8 mouse cellular contexts compared by ENCODE assay signal in genomic region chr6:145339956-145340656, GRCm38 (mm10).
DNase-seq lines count a peak whose midpoint lies in the region; ATAC-seq and TF ChIP-seq lines count a peak whose summit lies in the region.

No protein-coding gene starts in this region.

- H3K27me3 ChIP-seq in forebrain, embryonic 14.5 days (replicated peaks; ENCODE audit: control insufficient read depth, insufficient read depth, low read length), result 0 out of 2 replicates have a peak, but pooled peaks cover 5% of the 10 kb centered on the region
- no peaks in the 10 kb centered on the region for H3K27me3 ChIP-seq in lung, embryonic 16.5 days (ENCODE audit: control insufficient read depth, insufficient read depth, low read depth, low read length)

- H3K4me1 ChIP-seq in forebrain, embryonic 14.5 days (ENCODE audit: control insufficient read depth, insufficient read depth, low read length), result 0 out of 2 replicates have a peak, but pooled peaks cover 5% of the 10 kb centered on the region
- peaks cover 12% of the 10 kb centered on the region for H3K4me1 ChIP-seq in lung, embryonic 16.5 days (replicated peaks; ENCODE audit: control insufficient read depth, insufficient read depth, low read length)
- H3K4me1 ChIP-seq in olfactory bulb, adult 2 months (ENCODE audit: control insufficient read depth, insufficient read depth, low read length), result no peaks in the 10 kb centered on the region; the same call in 1 of the 2 replicates

- peak; percentile 92 for DNase-seq in ES-CJ7 (ENCODE audit: low read depth, low spot score)
- peak; percentile 48 for DNase-seq in c-Kit-positive CD71-negative TER-119-negative erythroid progenitor cells, embryonic 14.5 days (ENCODE audit: low read depth)
- peak; percentile 74 for DNase-seq in forebrain, embryonic 14.5 days (ENCODE audit: low spot score)
- DNase-seq in heart, postnatal 14 days, result peak; percentile 73 to 77
- peak; percentile 79 to 86 for DNase-seq in kidney, postnatal 4 days
- peak; percentile 79 for DNase-seq in thymus, postnatal 14 days

- ATAC-seq in forebrain, embryonic 14.5 days, result peak; percentile 37
- ATAC-seq in lung, embryonic 16.5 days (ENCODE audit: low read depth), result peak; percentile 34

- peak overlapping the region; percentile 61 for H3K9ac ChIP-seq in forebrain, embryonic 14.5 days (ENCODE audit: low read length)
- H3K9ac ChIP-seq in lung, embryonic 16.5 days (ENCODE audit: low read length), result peak overlapping the region; percentile 60

- WGBS in forebrain, embryonic 14.5 days, result under 1% methylated on average over 21 of the region's 21 CpGs
- under 1% methylated on average over 21 of the region's 21 CpGs for WGBS in lung, embryonic 16.5 days
- under 1% methylated on average over 21 of the region's 21 CpGs for WGBS in olfactory bulb, adult 2 months

- peak overlapping the region; percentile 72 for H3K27ac ChIP-seq in forebrain, embryonic 14.5 days (ENCODE audit: low read depth, low read length)
- H3K27ac ChIP-seq in lung, embryonic 16.5 days (ENCODE audit: low read length), result peak overlapping the region; percentile 85
- peak overlapping the region; percentile 87 for H3K27ac ChIP-seq in olfactory bulb, adult 2 months (ENCODE audit: insufficient read depth, low read depth, low read length)

- no peak for TF ChIP-seq CTCF in olfactory bulb, adult 2 months (IDR thresholded peaks at IDR 0.05; ENCODE audit: insufficient read depth, low read depth, low read length)

- H3K4me3 ChIP-seq in forebrain, embryonic 14.5 days (ENCODE audit: low read depth, low read length), result peak overlapping the region; percentile 41
- peak overlapping the region; percentile 46 for H3K4me3 ChIP-seq in lung, embryonic 16.5 days (ENCODE audit: low read length)
- H3K4me3 ChIP-seq in olfactory bulb, adult 2 months (ENCODE audit: insufficient read depth, low read depth, low read length), result peak overlapping the region; percentile 69

- no peak for TF ChIP-seq POLR2A in olfactory bulb, adult 2 months (IDR thresholded peaks at IDR 0.05; ENCODE audit: insufficient read depth, low read depth, low read length)

- peak overlapping the region; percentile 65 for H3K4me2 ChIP-seq in forebrain, embryonic 14.5 days (ENCODE audit: low read length)
- H3K4me2 ChIP-seq in lung, embryonic 16.5 days (ENCODE audit: low read depth, low read length), result peak overlapping the region; percentile 95

- no peaks in the 10 kb centered on the region for H3K9me3 ChIP-seq in forebrain, embryonic 14.5 days (replicated peaks; ENCODE audit: control insufficient read depth, low read length)
- no peaks in the 10 kb centered on the region for H3K9me3 ChIP-seq in lung, embryonic 16.5 days (ENCODE audit: control insufficient read depth, low read length)

- intact Hi-C loops in heart, postnatal 14 days (cut with DNase I), result loop anchor here (1.0 to 2.0 kb wide), 4 partner anchors 37 to 251 kb away; partner anchors contain the start of gene Kras

- H3K36me3 ChIP-seq in forebrain, embryonic 14.5 days (ENCODE audit: control insufficient read depth, insufficient read depth, low read length), result no peaks in the 10 kb centered on the region
- H3K36me3 ChIP-seq in lung, embryonic 16.5 days (ENCODE audit: control insufficient read depth, insufficient read depth, low read length), result no peaks in the 10 kb centered on the region

Comparison
In these comparisons a context has a peak if more than half of its experiments do, and no peak if none do; other contexts are left out.
1. Peak in every context shown above with its lines: DNase-seq, ATAC-seq, H3K4me3 ChIP-seq and H3K27ac ChIP-seq.